Mouse (Mus musculus) CD8-positive naive resting alpha-beta T cell, adult 2 months (primary cell): ENCODE measurements around the gene Plcb1.
"Not testable (repeated sequence)": the region's sequence is repeated elsewhere in the genome, so short reads cannot be mapped to it uniquely, and the experiment has no call there.

Source experiments
- DNase-seq, 2 experiments: peaks; one replicate each; pipeline ENCODE4 v3.0.0; 2022; ENCODE audit warnings: low read depth in 2 of 2, low spot score in 2 of 2

The Plcb1 gene

DNA sequence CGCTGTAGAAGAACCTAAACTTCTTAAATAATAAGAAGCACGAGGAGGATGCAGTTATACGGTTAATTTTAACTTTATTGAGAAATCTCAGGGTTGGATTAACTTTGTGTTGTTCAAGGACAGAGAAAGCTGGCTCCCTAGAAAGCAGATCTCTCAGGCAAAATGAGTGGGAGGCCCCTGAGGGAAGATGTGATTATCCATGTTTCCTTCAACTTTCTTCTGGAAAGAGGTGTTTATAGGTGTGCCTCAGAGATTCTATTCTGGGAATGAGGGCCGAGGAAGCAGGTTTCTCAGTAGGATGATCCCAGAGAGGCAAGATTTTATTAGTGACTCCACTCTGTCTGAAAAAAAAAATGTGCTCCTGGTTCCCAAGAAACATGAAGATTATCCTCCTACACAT, 180.3 kb downstream of the Plcb1 start:
- no peak for DNase-seq

DNA sequence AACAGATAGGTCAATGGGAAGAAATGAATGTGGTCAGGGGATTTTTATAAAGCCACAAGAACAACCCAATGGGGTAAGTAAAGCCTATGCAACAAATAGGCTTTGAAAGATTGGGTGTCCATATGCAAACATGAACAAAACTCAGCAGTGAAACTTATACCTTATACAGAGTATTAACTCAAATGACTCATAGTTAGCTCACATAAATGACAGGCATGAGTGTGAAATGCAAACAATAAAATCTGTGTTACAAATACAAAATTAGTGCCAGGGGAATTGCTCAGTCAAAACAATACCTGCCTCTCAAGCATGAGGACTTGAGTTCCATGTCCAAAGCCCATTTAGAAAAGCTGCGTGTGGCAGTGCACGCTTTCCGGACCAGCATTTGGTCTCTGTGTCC, 182.5 kb downstream of the Plcb1 start:
- no peak for DNase-seq

DNA sequence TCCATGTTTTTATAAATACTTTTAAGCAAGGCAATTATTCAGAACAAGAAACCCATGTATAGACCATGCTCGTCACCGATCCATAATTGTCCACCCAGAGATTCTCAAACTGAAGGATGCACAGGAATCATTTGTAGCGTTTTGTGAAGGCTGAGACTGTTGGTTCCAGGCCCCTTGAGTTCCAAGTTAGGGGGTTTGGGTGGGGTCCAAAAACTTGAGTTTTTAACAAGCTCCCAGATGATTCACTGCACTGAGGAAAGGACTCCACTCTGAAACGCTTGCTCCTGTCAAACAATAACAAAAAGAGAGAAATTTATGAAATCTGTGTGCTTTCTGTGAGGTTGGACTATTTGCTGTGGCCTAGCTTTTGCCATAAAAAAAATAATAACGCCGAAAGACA, 186.5 kb downstream of the Plcb1 start:
- DNase-seq = no peak

DNA sequence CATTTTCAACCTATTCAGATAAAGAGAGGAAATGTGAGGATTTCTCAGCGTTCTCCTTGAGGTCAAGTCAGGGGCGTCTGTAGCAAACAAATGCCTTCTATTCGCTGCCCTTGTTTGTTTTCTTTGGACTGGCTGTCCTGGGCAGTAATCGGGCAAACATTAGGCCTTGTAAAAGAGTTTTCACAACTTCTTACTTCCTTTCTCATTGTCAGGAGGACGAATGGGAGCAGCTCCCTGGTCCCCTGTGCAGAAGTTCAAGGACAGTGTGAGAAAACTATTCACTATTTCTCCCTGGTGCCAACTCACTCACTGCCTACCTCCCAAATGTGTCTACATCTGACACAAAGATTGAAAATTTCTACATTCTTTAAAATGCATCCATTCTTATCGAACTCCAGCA, 188.8 kb downstream of the Plcb1 start:
- DNase-seq = no peak

DNA sequence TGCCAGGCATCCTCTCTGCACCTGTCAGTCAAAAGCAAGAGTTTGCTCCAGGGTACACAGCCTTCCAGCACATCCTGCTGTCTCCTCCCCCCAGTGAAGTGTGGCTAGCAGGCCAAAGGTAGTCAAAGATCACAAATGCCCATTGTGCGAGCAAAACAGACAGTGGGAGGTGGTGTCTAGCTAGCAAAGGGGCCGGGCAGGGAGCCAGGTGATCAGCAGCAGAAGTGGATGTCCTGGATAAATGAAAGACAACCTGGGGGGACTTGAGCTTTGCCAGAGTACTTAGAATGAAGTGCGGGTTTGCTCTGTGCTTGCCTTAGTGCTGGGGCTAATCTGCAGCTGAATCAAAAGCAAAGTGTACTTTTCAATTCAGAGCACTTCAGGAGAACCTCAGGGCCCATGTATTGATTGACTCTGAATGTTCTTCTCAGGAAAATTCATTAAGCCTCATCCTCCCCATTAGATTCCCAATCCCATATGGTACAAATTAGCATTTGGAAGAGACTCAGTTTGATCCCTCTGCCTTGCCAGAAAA, 191.0 kb downstream of the Plcb1 start:
- no peak for DNase-seq

DNA sequence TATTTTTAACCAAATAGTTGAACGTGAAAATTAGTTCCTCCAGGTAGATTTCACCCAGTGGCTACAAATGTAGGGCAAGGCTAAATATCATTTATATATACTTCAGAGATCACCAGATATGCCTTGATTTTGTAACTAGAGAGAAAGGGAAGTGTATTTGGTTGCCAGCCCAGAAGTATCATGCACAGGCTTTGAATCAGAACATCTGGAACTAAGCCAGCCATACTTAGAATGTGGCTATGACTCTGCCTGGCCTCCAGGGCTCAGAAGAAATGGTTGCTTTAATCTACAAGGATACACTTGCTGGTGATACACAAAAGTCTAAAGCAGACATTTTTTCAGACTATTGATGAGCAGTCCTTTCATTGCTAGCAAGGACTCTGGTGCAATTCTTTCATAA, 191.8 kb downstream of the Plcb1 start:
- no peak for DNase-seq

DNA sequence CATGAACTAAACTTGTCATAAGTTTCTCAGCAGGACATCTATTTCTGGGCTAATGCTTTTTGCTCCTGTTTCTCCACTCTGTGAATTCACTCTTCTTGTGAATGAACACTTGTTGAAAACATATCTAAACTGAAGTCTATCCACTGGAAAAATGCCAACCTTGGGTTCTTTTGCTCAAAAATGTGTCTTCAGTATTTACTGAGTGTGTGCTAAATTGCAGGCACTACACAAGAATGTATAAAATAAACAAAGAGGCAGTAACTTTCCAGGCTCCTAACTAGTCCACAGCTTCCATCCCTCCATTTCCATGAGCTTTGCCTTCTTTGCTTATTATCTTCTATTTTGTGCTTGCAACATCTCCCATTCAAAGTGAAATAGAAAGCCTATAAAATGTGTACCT, 195.5 kb downstream of the Plcb1 start:
- no peak for DNase-seq

DNA sequence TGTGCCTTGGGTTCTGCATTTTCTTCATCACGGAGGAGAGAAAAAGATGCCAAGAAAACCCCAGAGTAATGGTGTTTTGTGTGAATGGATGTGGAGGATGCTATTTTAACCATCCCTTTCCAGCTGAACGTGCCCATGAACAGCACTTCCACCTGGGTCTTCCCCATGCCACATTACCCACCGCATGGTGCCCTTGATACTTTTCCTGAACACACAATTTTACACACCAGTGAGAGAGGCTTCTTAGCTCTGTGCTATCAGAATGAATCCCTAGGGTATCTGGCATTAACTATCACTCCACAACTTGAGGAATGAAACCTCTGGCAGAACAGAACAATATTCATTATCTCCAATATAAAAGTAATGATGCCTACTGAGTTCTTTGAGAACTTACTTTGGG, 199.0 kb downstream of the Plcb1 start:
- DNase-seq = no peak

DNA sequence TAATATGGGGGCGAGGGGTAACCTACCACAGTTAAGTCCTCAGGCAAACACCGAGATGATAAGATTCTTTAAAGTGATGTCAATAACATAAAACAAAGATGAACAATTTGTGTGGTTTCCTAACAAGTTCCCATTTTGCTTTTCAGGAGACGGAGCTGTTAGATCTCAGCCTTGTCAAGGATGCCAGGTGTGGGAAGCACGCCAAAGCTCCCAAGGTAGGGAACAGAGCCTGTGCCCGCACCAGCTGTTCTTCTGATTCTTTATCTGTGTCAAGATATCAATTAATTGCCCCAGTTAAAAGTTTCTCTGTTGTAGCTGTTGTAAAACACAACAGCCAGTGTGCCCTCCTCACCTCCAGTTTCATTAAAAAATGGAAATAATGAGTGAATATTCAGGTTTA, 202.1 kb downstream of the Plcb1 start:
- no peak for DNase-seq

DNA sequence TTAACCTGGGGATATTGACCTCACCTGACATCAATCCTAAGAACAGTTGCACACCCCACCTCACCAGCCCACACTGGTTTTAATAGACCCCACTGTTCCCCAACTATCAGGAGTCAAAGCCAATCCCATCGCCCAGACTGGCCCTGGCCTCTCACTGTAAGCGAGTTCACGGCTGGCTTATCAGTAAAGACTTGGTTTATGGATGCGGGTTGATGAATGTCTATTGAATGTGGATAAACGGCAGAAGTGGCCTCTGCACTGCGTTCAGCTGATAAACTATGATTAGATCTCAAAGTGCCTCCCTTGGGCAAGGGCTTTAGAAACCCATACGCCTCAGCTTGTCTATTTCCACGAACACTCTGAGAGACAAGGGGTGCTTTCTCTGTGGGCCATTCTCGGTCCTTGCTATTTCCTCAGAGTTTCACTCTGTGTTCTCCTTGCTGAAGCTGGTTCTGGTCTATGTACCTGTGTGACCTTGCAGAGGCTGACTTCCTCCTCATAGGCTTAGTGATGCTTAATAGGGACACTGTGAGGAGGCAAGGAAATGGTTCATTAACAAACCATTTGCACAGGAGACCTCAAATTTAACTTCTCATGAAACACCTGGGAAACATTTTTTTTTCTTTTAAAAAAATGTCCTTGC, 203.9 kb downstream of the Plcb1 start:
- DNase-seq = no peak

DNA sequence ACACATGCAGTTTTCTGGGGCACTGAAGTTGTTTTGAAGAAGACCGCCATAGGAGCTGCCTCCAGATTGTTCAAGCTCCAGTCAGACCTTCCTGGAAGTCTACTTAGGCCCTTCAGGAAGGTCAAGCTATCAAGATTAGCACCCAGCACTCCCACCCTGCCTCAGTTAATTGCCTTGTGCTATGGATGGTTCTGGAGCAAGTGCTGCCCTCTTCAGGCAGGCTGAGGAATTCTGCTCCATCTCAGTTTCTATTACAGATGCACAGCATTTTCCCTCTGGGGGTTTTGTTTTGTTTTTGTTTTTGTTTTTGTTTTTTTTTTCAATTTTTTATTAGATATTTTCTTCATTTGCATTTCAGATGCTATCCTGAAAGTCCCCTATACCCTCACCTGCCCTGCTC, 221.3 kb downstream of the Plcb1 start:
- DNase-seq = no peak

DNA sequence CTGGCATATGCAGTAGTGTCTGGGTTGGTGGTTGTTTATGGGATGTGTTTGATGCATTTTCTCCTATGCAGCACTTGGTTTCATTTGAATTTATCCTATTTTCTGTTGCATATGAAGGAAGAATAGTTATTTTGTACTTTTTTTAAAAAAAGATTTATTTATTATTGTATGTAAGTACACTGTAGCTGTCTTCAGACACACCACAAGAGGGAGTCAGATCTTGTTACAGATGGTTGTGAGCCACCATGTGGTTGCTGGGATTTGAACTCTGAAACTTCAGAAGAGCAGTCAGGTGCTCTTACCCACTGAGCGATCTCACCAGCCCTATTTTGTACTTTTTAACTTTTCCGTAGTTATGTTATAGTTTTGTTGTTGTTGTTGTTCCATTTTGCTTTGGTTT, 222.0 kb downstream of the Plcb1 start:
- DNase-seq = not testable (repeated sequence)

DNA sequence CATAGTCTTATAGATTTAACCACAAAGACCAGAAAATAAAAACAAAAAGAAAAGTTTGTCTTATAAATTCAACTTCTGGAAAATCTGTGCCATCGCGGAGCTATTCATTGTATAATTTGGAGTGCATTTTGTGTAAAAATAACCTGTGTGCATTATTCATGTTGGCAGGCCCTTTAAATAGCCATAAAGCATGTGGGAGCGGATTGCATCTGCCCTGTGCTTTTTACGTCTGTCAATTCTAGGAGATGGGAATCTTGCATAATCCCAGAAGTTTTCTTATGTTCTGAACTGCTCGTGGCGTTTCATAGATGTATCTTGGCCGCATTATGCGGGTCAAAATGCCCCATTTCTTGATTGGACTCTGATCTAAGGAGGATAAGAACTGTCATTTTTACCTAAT, 224.5 kb downstream of the Plcb1 start:
- no peak for DNase-seq

DNA sequence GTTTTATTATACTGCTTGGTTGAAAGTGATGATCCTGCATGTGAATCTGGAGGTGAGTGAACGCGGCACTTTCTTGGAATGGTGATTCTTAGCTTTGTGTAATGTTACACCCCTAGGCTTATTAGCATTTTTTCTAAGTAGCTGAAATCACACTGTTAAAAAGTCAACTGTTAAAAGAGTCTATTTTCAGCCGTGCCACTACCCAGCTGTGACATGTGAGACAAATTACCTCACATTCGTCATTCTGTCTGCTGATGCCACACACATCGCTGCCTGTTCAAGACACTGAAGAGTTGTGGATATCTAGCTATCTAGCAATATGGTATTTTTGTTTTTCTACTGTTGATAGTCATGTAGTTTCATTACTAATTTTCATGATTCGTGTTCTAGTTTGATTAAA, 229.6 kb downstream of the Plcb1 start:
- DNase-seq = no peak

DNA sequence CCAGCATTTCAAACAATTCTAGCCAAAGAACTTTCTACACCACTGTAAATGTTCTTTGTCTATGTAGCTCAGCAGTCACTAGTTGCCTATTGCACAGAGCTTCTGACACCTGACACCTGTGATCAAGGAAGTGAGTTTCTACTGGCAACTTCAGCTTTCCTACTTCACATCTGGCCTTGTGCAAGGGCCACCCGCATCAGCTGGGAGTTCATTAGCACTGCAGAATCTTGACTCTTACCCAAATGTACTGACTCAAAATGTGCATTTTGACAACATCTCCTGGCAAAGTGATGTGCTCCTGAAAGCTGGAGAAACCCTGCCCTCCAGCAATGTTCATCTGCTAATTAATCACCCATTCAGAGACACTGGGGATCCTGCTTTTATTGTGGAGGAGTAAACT, 232.4 kb downstream of the Plcb1 start:
- no peak for DNase-seq

DNA sequence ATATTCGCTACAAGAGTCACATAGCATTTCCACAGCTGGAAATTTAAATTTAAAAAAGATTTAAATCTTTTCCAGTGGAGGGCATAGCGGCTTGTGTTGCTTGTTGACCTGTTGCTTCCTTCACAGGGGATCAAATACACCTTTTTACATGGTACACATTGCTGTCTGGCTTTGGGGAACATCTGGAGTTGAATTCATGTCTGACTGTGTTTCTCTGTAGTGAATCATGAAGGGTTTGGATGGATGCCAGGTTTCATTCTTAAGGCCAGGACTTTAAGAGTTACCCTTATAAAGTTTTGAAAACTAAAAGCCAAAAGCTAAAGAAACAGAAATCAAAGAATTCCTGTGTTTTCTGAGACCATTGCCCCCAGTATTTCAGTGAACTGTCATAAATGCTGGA, 232.8 kb downstream of the Plcb1 start:
- no peak for DNase-seq

DNA sequence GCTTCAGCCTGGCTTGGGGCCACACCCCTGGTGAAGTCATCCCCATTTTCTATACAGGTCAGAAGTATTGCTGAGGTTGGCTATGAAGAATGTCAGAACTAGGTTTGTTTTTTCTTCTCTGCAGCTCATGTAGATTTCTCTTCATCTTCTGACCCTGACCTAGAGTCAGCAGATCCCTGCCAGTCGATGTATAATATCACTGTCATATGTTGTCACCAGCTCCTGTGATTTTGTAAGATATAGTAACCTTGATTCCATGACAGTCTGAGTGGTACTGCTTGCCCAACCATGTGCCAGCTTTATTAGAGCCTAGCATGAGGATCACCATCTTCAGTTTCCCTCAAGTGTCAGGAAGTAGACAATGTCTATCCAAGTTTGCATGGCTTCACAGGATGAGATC, 233.7 kb downstream of the Plcb1 start:
- DNase-seq = no peak

DNA sequence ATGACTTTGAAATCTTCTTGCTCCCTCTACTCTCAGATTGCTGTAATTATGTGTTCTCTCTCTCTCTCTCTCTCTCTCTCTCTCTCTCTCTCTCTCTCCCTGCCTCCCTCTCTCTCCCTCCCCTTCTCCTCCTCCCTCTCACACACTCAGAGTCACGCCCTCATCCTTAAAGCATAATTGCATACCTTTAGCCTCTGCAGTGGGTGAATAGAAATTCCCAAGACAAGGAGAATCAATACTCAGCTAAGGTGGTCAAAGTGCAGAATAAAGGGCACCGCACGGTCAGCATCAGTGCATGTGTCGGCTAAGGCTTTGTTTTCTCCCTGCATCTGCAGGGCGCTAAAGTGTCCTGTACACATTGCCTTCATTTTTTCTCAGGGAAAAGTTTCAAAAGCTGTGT, 243.4 kb downstream of the Plcb1 start:
- DNase-seq = no peak

DNA sequence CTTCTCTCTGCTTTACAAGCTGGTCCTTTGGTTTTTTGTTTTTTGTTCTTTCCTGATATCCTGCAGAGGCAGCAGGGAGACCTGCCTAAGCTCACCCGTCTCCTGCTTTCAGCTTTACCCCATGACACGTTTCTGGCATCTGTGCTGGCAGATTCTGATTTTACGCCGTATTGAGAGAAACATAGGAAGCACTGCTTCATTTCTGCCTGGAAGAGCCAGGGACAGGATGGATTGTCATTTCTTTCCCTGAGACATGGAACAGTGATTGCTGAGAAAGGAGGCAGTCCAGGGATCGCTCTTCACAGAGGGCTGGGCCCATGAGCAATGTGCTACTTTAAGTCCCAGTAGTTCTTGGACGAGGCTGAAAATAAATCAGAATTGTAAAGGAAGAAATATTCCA, 243.8 kb downstream of the Plcb1 start:
- no peak for DNase-seq

DNA sequence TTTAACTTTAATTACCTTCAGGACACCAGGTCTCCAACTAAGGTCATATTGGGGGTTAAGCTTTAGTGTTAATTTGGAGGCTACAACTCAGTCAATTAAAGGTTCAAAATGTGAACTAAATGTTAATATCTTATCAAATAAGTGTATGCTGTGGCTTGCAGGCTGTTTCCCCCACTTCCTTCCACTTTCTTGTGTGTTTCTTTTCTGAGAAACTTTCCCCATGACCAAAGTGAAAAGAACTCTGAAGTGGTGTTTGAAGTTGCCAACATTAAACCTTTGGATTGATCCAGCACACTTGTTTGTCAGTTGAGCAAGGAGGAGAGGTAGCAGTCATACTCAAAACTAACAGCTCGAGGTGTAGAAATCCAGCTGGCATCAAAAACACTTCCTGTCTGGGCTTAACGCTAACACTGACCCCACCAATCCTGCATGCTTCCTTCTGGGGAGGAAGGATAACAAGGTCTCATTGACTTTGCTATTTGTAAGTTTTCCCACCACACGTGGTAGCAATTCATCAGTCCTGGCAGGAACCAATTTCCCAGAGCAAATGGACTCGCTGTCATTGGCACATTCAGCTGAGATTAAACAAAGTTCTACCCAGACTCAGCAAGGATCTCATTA, 249.9 kb downstream of the Plcb1 start:
- no peak for DNase-seq

DNA sequence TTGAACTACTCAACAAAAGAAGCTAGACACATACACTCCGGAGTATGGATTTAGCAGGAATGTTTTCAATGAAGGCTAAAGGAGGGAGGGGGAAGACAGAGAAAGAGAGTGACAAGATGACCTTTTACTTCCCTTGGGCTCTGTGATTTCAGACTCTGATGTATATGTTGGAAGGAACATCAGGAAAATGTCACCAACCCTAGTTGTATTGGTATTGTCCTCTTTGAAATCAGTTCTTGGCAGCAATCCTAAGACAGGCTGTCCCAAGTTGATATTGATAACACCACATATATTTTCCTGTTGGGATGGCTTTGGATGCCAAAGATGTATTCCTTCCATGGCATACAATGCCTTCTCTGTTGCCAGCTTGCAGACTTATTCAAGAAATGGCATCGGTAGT, 262.9 kb downstream of the Plcb1 start:
- no peak for DNase-seq

DNA sequence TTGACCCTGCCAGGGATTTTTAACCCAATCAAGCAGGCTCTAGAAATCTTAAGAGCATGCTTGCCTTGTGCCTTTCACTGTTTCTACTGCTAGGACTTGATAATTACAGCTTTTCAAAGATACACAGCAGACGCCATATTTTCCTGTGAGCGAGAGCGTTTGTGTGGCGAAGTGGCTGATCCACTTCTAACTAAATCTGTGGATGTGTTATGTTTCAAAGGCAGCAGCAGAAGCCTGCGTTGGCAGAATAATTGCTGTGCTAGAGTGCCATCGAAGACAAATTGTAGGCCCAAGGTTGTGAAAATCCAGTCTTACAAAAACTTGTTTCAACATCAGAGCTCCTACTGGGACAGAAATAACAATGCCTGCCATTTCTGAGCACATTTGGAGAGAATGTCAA, 263.4 kb downstream of the Plcb1 start:
- DNase-seq = no peak
